Mouse (Mus musculus) liver, adult 2 months (tissue): Measurements from ENCODE around the gene Abcc9.
A peak's percentile ranks its signal among the peaks of the same experiment; 100 is the strongest.

ENCODE experiments used
- CTCF ChIP-seq: fragments of 200-500 bp; IDR thresholded peaks from 2 replicates; pipeline ENCODE4 v1.5.1; 2011; ENCODE audit warnings: low read depth, low read length, control low read depth
- POLR2A ChIP-seq: fragments of 200-500 bp; IDR thresholded peaks from 2 replicates; pipeline ENCODE4 v1.6.1; 2011; ENCODE audit warnings: low read length, control low read depth; ENCODE audit not compliant: insufficient read depth; ENCODE audit errors: extremely low read depth

DNA sequence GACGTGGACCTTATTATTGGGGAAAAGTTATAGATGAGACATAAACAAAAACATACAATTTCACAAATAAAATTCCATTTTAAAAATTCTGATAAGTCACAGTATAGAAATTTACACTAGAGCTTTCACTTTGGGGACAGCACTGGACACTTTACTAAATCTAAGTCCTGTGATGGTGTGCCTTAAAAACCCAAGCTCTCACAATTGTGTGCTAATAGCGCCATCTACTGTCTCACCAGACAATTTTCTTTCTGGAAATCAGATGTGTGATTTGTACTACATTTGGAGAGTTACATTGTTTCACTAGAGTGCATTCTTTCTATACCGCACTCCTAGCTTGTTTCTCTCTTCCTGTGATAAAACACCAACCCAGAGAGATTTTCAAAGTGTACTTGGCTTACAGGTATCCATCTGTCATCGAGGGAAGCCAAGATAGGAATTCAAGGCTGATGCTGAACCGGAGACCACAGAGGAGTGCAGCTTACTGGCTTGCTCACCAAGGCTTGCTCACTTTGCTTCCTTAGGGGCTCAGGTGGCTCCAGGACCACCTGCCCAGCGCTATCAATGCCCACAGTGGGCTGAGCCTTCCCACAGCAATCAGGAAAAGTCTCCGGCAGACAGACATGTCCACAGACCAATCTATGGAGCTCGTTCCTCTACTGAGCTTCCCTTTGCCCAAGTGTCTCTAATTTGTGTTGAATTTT lies 33.3 kb upstream of the Abcc9 start:
- TF ChIP-seq CTCF = peak; percentile 66
- no peak for TF ChIP-seq POLR2A
